Mouse (Mus musculus) heart, adult 2 months (tissue): ENCODE measurements around the gene Gk5.

Experiments
- CTCF ChIP-seq: fragments of 200-600 bp; IDR thresholded peaks from 2 replicates; pipeline ENCODE4 v1.8.1; 2022; ENCODE audit warnings: antibody characterized with exemption, mild to moderate bottlenecking, moderate library complexity
- POLR2A ChIP-seq: fragments of 200-500 bp; IDR thresholded peaks from 2 replicates; pipeline ENCODE4 v1.6.1; 2011; ENCODE audit warnings: mild to moderate bottlenecking, low read depth, low read length, control low read depth; ENCODE audit not compliant: insufficient read depth

DNA sequence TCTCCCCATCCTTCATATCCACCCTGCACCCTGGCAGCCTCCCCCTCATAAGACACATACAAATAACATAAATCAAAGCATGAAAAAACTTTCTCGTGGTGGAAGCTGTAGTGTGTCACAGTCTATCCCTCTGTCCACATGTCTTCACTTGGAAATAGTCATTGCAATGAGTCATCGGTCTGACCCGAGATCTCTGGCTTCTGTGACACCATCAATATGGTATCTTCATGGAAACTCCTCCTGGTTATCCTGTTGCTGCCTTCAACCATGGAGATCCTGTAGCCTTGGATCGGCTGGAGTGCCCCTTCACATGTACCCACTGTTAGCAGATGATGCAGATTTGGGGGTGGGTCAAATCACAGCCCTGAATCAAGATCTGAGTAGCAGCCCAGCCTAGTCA lies 65.7 kb downstream of the Gk5 start:
- TF ChIP-seq CTCF (no peak), POLR2A (no peak)
